Mouse (Mus musculus) heart, postnatal 0 days (tissue): ENCODE measurements around the gene Slc17a2. TPM values are rescaled to one million over a fixed set of nuclear protein-coding genes. Genes with fewer than 3 reads are reported as not detected.

Experiments
- ATAC-seq: fragments of 200-750 bp; cut with Nextera tagmentation; 2 replicates; pipeline ENCODE4 v1.8.0; 2017; ENCODE audit warnings: low read depth, moderate number of reproducible peaks, moderate library complexity; ENCODE audit not compliant: insufficient read depth
- DNase-seq: peaks from one replicate; pipeline ENCODE4 v3.0.0-alpha.2; 2016; ENCODE audit warnings: low spot score
- H3K27ac ChIP-seq: fragments of 300-500 bp; sonication (generic); 2 replicates; pipeline ENCODE4 v1.5.1; 2014; ENCODE audit warnings: low read depth, mild to moderate bottlenecking
- H3K27me3 ChIP-seq: fragments of 300-500 bp; sonication (generic); 2 replicates; pipeline ENCODE4 v1.6.1; 2014; ENCODE audit warnings: low read length, mixed read lengths; ENCODE audit not compliant: control insufficient read depth, insufficient read depth
- H3K36me3 ChIP-seq: fragments of 300-500 bp; sonication (generic); replicated peaks from 2 replicates; pipeline ENCODE4 v1.6.1; 2014; ENCODE audit warnings: low read length, mixed read lengths; ENCODE audit not compliant: control insufficient read depth, insufficient read depth
- H3K4me1 ChIP-seq: fragments of 300-500 bp; sonication (generic); 2 replicates; pipeline ENCODE4 v1.6.1; 2014; ENCODE audit warnings: antibody characterized with exemption; ENCODE audit not compliant: control insufficient read depth, insufficient read depth
- H3K4me2 ChIP-seq: fragments of 300-500 bp; sonication (generic); 2 replicates; pipeline ENCODE4 v1.6.1; 2014; ENCODE audit warnings: low read depth, mild to moderate bottlenecking, low read length, moderate library complexity
- H3K4me3 ChIP-seq: fragments of 300-500 bp; sonication (generic); 2 replicates; pipeline ENCODE4 v1.5.1; 2014; ENCODE audit warnings: low read depth, low read length
- H3K9ac ChIP-seq: fragments of 300-500 bp; sonication (generic); replicated peaks from 2 replicates; pipeline ENCODE4 v1.6.1; 2014; ENCODE audit warnings: low read depth, low read length, mixed read lengths
- H3K9me3 ChIP-seq: fragments of 300-500 bp; sonication (generic); replicated peaks from 2 replicates; pipeline ENCODE4 v1.6.1; 2016; ENCODE audit warnings: low read length; ENCODE audit not compliant: control insufficient read depth
- CTCF ChIP-seq: IDR thresholded peaks from 2 replicates; pipeline ENCODE4 v1.5.1; 2016; ENCODE audit warnings: antibody characterized with exemption, control low read depth, low read depth
- EP300 ChIP-seq: IDR thresholded peaks from 2 replicates; pipeline ENCODE4 v1.6.1; 2016; ENCODE audit warnings: antibody characterized with exemption, low read depth
- WGBS: fragments of 180-500 bp; shearing (Covaris S2); extraction: QIAGEN DNeasy Blood & Tissue Kit; methylation state at CpG from one replicate; pipeline ENCODE4 v1.1.7; 2014; 5-methylcytosine and 5-hydroxymethylcytosine counted together
- polyA plus RNA-seq: library from polyadenylated mRNA; unstranded; fragments of >200 nt; fragmentation: Nextera tagmentation; extraction: Ambion mirVana; gene quantifications from 2 replicates; pipeline ENCODE4 v1.2.1, GENCODE M21; 2015
- total RNA-seq: library from RNA; depleted of rRNA; stranded (reverse); fragments of >200 nt; gene quantifications from 2 replicates; pipeline ENCODE4 v1.2.3, GENCODE M21; 2014; ENCODE audit warnings: low replicate concordance

The Slc17a2 gene
- total and polyA plus RNA-seq, 2 experiments from 2014 or later = not detected

DNA sequence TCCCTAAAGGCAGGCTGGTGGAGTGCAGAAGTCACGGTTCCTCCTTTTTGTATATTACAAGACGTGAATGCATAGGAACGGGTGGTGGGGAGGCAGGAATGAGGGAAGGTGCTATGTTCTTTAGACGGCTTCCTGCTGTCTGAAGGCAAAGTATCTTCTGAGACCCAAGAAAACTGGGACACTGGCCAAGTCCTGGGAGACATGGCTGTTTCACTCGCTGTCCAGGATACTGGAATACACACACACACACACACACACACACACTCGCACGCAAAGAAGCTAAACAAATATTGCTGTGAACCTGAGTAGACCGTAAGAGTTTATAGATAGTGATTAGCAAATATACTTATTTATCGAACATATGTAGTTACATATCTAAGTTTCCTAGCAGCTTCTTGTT, 57.9 kb downstream of the Slc17a2 start:
- H3K4me2 ChIP-seq = no peak overlapping the region
- 52% methylated on average over 9 of the region's 9 CpGs for WGBS
- ATAC-seq (no peak), DNase-seq (peak; percentile 8)
- no peak overlapping the region for H3K27ac ChIP-seq
- H3K9me3 ChIP-seq = no peaks in the 10 kb centered on the region
- no peaks in the 10 kb centered on the region for H3K4me1 ChIP-seq
- no peaks in the 10 kb centered on the region for H3K36me3 ChIP-seq
- H3K9ac ChIP-seq = no peak overlapping the region
- no peaks in the 10 kb centered on the region for H3K27me3 ChIP-seq
- TF ChIP-seq EP300 (no peak), CTCF (no peak)
- no peak overlapping the region for H3K4me3 ChIP-seq

DNA sequence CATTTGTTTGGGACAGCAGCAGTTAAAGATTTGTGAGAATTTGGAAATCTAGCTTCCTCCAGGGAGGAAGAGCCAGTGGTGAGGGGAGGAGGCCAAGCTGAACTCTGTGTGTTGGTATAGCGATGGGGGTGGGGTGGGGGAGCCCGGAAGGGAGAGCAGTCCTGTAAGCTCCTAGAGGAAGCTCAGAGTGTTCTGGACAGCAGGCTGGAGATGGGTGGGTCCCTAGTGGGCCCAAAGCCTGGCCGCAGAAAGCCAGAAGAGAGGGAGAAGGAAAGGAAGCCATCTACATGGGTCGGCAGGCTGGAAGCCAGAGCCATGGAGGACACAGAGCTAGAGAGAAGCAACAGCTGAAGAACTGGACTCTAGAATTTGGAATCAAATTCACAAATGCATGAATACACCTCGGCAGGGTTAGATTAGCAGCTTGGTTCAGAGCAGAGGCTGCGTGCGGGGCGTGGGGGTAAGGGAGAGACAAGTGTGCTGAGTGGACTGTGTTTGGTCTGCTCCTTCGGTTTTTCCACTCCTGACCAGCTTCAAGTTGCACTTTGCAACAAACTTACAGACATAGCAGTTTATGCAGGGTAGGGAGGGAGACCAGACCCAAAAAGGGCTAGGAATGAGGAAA, 59.4 kb downstream of the Slc17a2 start:
- ATAC-seq = peak; percentile 58; the same call in 1 of the 2 replicates
- Histone ChIP-seq H3K27ac (peak overlapping the region; percentile 48), H3K4me1 (no peaks in the 10 kb centered on the region), H3K4me2 (no peak overlapping the region), H3K27me3 (no peaks in the 10 kb centered on the region), H3K4me3 (no peak overlapping the region), H3K9me3 (no peaks in the 10 kb centered on the region), H3K36me3 (no peaks in the 10 kb centered on the region), H3K9ac (no peak overlapping the region)
- peak; percentile 26 for DNase-seq
- no peak for TF ChIP-seq CTCF
- no peak for TF ChIP-seq EP300
- WGBS = 61% methylated on average over 9 of the region's 9 CpGs

DNA sequence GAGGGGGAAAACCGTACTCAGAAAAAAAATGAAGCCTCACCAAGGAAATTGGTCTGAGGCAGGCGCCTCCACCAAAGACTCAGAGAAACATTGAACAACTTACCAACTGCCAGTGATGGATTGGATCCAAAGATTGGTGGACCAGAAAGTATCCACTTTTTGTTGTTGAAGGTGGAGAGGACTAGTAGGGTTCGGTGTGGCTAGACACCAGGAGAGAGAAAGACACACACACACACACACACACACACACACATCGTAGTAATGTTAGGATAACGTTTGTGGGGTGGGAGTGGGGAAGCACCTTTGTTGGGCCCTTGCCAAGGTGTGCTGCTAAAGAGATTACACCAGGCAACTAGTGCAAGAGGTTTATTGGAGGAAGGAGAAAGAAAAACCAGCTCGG, 60.2 kb downstream of the Slc17a2 start:
- Histone ChIP-seq H3K4me3 (no peak overlapping the region), H3K9ac (no peak overlapping the region), H3K36me3 (no peaks in the 10 kb centered on the region), H3K4me1 (no peaks in the 10 kb centered on the region), H3K9me3 (no peaks in the 10 kb centered on the region), H3K27ac (no peak overlapping the region), H3K4me2 (no peak overlapping the region), H3K27me3 (no peaks in the 10 kb centered on the region)
- DNase-seq (no peak), ATAC-seq (no peak)
- 53% methylated on average over 6 of the region's 6 CpGs for WGBS
- TF ChIP-seq CTCF (no peak), EP300 (no peak)

DNA sequence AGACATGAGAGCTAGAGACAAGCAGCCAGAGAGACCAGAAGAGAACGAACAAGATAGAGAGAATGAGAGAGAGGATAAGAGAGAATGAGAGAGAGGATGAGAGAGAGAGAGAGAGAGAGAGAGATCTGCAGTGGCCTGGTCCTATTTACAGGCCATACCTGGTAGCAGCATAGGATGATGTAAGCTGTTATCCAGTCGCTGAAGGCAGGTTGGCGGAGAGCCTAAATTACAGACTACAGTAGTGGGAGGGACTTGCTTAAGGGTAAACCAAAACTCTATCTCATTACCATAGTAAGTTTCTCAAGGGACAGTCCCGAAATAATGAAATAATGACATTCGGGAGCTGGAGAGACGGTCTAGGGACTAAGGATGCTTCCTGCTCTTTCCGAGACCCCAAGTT, 60.6 kb downstream of the Slc17a2 start, which contains the start of gene Slc17a1:
Slc17a1 (plus strand) TSS at position 346 of the 400 bp plus-strand sequence.
- Histone ChIP-seq H3K27me3 (no peaks in the 10 kb centered on the region), H3K4me3 (no peak within 1 kb of the TSS), H3K9me3 (no peaks in the 10 kb centered on the region), H3K27ac (no peak within 1 kb of the TSS), H3K4me2 (no peak within 1 kb of the TSS), H3K4me1 (no peaks in the 10 kb centered on the region), H3K36me3 (no peaks in the 10 kb centered on the region), H3K9ac (no peak within 1 kb of the TSS)
- ATAC-seq (no peak), DNase-seq (no peak)
- WGBS = 69% methylated on average over 7 of the region's 7 CpGs
- TF ChIP-seq CTCF (no peak), EP300 (no peak)

DNA sequence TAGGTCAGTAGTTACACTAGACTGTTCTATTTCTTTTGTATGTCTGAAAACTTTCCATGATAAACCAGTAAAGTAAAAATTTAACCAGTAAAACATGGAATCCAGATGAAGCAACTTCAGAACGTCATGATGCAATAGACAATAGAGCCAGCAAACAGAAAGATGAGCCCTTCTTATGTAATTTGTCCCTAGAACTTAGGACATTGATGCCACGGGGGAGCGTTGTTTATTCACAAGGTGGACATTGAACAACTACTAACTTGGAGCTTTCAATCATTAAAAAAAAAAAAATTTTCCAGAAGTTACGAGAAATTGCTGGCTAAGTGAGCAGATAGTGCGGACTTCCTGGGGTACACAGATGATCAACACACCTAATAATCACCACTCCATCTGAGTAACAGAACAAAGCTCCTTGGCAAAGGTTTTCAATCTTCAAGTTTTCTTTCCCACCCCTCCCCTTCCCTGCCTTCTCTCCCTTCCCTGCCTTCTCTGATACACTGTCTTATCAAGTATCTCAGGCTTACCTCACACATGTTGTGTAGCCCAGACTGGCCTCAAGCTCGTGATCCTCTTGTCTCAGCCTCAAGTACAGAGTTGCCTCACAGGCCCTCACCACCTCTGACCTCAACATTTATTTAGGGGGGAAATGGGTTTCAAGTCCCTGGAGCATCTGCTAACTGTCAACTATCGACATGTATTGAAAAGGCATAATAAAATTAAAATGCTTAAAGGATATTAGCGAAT, 62.2 kb downstream of the Slc17a2 start:
- Histone ChIP-seq H3K4me1 (no peaks in the 10 kb centered on the region), H3K36me3 (no peaks in the 10 kb centered on the region), H3K4me3 (no peak overlapping the region), H3K9ac (no peak overlapping the region), H3K4me2 (no peak overlapping the region), H3K27me3 (no peaks in the 10 kb centered on the region), H3K9me3 (no peaks in the 10 kb centered on the region), H3K27ac (no peak overlapping the region)
- TF ChIP-seq CTCF = no peak
- no peak for TF ChIP-seq EP300
- 73% methylated on average over 8 of the region's 8 CpGs for WGBS
- ATAC-seq = no peak
- no peak for DNase-seq

DNA sequence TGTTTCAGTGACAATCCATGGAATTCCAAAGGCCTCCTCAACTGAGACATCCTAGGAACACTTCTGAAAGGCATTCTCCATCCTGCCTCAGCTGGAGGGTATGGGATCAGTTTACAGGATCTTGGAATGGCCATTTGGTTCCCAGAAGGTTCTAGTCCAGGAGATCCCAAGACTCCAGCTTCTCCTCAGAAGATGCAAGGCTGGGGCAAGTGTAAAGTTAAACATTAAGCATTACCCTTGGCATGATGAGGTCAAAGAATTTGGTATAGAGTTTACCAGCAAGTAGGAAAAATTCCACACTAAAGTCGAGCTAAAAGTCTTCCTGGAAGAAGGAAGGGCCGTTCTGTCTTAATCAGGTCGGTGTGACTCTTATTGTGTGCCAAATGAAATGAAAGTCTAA, 63.2 kb downstream of the Slc17a2 start:
- Histone ChIP-seq H3K27me3 (no peaks in the 10 kb centered on the region), H3K9me3 (no peaks in the 10 kb centered on the region), H3K27ac (no peak overlapping the region), H3K4me3 (no peak overlapping the region), H3K9ac (no peak overlapping the region), H3K4me2 (no peak overlapping the region), H3K36me3 (no peaks in the 10 kb centered on the region), H3K4me1 (no peaks in the 10 kb centered on the region)
- DNase-seq (no peak), ATAC-seq (no peak)
- 63% methylated on average over 3 of the region's 3 CpGs for WGBS
- TF ChIP-seq EP300 = no peak
- TF ChIP-seq CTCF = no peak
